Mouse (Mus musculus) spleen, postnatal 4 days (tissue): ENCODE results near the gene Vash1.
A peak's percentile ranks its signal among the peaks of the same experiment; 100 is the strongest.

Experiments used
- DNase-seq, 2 experiments: peaks; one replicate each; pipeline ENCODE4 v3.0.0; 2022; ENCODE audit warnings: low spot score in 2 of 2

The Vash1 gene

DNA sequence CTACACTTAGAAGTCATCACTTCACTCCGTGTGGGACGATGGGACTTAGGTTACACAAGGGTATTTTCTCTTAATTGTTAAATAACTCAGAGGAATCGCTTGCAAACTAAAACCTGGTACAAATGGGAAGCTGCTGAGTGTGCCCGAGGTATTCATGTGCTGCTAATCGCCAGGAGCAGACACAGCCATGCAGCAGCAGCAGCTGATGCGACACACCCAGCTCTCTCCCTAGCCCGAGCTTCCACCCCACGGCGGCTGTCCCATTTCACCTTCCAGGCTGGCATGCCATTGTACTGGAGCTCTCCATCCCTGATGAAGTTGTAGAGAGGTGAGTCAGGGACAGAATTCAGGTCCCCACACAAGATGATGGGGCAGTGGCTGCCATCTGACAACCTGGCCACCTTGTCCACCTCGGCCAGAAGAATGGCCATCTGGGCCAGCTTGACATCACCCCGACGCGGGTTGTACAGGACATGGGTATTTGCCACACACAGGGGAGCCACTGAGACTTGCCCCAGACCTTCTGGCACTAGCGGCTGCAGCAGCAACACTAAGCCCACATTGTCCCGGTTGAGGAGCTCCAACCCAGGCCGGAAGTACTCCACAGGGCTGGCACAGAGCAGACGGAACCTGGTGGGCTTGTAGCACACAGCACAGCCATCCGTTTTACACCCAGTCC lies 41.6 kb downstream of the Vash1 start:
- peak in 1 of 2 experiments; percentile 53 for DNase-seq

- DNase-seq = no peak
These were observed 43.0 kb downstream of the Vash1 start for GRCm38 (mm10) chr12:86721453-86721852.

DNA sequence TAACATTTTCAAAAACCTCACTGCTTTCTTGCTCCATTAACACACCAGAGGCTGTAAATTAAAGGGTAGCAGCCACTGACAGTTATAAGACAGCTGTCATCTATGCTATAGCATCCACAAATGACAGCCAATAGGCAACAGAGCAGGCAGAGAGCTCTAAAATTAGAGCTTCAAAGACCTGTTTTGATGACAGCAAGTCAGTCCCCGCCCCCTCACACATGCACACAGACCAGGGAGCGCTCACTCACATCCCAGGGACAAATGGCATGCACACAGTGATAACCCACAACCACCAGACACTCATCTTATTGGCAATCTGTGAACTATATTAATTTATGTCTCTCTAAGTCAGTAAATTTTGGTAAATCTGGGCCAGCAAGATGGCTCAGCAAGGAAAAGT lies 45.8 kb downstream of the Vash1 start:
- no peak for DNase-seq

DNA sequence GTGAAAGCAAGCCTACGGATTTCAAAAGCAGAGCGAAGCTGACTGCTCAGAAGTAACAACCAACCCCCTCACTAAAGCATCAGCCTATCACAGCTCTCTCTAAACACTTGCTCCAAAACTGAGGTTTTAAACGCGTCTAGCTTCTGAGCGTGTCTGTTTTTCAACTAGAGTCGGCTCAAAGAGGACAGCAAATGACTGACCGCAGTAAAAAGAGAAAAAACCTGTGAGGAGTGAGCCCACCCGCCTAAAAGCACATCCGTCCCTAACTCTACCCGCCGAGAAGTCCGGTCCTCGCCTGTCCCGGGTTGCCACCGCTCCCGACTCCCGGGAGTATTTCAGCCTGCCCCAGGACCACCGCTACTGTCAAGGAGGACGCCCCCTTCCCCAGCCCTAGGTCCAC lies 47.2 kb downstream of the Vash1 start:
- no peak for DNase-seq

DNA sequence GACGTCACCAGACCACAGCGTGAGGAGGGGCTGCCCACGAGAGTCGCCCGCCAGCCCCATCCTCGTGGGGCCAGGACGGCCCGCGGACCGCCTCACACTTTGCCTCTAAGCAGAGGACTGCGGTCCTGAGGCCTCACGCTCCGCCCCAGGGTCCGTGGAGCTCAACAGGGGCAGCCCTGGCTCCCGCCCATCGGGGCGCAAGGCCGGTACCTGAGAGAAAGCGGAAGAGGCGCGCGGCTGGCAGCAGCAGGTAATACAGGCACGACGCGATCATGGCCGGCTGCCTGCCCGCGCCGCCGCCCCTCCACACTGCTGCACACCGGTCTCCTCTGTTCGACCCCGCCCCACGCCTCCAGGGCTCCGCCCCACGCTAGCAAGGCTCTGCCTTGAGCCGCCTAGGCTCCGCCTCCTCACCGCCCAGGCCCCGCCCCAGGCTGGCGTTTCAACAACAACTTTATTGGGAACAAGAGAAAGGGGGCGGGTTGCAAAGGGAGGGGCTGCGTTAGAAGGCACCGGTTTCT lies 47.7 kb downstream of the Vash1 start, which contains the start of gene Angel1:
TSS of gene Angel1 (minus strand) at position 341 of the 521 bp plus-strand sequence.
- peak; percentile 93 to 95 for DNase-seq

GRCm38 (mm10) chr12:86734319-86734810 lies 55.9 kb downstream of the Vash1 start, which contains the start of gene Lrrc74a:
Gene Lrrc74a (plus strand): TSS chr12:86734369.
- no peak for DNase-seq
